Mouse (Mus musculus) hindbrain, embryonic 10.5 days (tissue): ENCODE measurements at regions not wholly inside any gene's neighbourhood (a gene's known extent, or its start where the extent isn't known, plus 50 kb on each side); places are given as distances from the start of the nearest gene placed in this dataset.

Experiments
- DNase-seq: peaks from one replicate; pipeline ENCODE4 v3.0.0-alpha.2; 2017; ENCODE audit warnings: low spot score
- H3K27ac ChIP-seq: fragments of 300-500 bp; sonication (generic); 2 replicates; pipeline ENCODE4 v1.5.1; 2016; ENCODE audit warnings: mild to moderate bottlenecking, moderate library complexity
- H3K27me3 ChIP-seq: fragments of 300-500 bp; sonication (generic); 2 replicates; pipeline ENCODE4 v1.6.1; 2016; ENCODE audit warnings: mild to moderate bottlenecking; ENCODE audit not compliant: poor library complexity, insufficient read depth, severe bottlenecking
- H3K36me3 ChIP-seq: fragments of 300-500 bp; sonication (generic); 2 replicates; pipeline ENCODE4 v1.6.1; 2016; ENCODE audit warnings: mild to moderate bottlenecking, moderate library complexity
- H3K4me1 ChIP-seq: fragments of 300-500 bp; sonication (generic); replicated peaks from 2 replicates; pipeline ENCODE4 v1.6.1; 2016; ENCODE audit warnings: mild to moderate bottlenecking
- H3K4me3 ChIP-seq: fragments of 300-500 bp; sonication (generic); 2 replicates; pipeline ENCODE4 v1.5.1; 2016; ENCODE audit warnings: mild to moderate bottlenecking, moderate library complexity
- H3K9me3 ChIP-seq: fragments of 300-500 bp; sonication (generic); 2 replicates; pipeline ENCODE4 v1.6.1; 2016; ENCODE audit warnings: mild to moderate bottlenecking, moderate library complexity
- WGBS: fragments of 180-500 bp; shearing (Covaris S2); methylation state at CpG from one replicate; pipeline ENCODE4 v1.1.7; 2016; 5-methylcytosine and 5-hydroxymethylcytosine counted together

DNA sequence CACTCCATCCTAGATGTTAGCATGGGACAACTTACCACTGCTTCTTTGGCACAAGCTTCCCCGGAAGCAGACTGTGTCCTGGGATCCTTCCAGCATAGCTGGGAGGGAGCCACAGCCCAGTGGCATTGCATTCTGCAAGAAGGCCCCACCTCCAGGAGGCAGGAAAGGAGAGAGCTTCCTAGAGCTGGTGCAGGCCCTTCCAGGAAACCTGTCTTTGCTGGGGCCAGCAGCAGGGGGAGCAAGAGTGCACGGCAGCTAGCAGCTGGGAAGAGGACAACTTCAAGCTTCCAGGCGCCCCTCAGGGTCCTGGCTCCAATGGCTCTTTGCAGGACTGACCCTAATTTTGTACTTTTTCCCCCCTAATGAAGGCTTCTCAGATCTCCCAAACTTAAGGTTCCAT lies 115.4 kb upstream of the Sorcs3 start:
- Histone ChIP-seq H3K4me3 (no peak overlapping the region), H3K9me3 (peaks cover 7% of the 10 kb centered on the region; the same call in 1 of the 2 replicates), H3K27ac (no peak overlapping the region), H3K27me3 (no peaks in the 10 kb centered on the region), H3K36me3 (no peaks in the 10 kb centered on the region), H3K4me1 (no peaks in the 10 kb centered on the region)
- WGBS, result 32% methylated on average over 3 of the region's 3 CpGs
- peak; percentile 43 for DNase-seq

DNA sequence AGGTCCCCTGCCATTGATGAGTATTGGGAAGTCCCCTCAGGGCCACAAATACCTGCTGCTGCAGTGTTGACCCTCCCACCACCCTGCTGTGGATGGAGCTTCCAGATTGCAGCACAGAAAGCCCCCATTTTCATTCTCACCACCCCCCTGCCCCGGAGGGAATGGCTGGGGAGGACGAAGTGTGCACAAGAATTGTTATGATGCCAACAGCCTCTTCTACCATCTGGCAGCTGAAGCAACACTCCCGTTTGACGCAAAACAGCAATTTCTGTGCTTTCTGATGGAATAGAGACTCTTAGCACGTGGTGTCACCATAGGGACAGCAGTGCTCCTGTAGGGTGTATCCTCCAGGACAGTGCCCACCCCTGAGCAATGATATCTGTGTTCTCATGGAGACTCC lies 108.5 kb upstream of the Sorcs3 start:
- Histone ChIP-seq H3K4me3 (no peak overlapping the region), H3K9me3 (0 out of 2 replicates have a peak, but pooled peaks cover 3% of the 10 kb centered on the region), H3K36me3 (no peaks in the 10 kb centered on the region), H3K27ac (no peak overlapping the region), H3K27me3 (no peaks in the 10 kb centered on the region), H3K4me1 (no peaks in the 10 kb centered on the region)
- WGBS, result 81% methylated on average over 5 of the region's 5 CpGs
- no peak for DNase-seq

DNA sequence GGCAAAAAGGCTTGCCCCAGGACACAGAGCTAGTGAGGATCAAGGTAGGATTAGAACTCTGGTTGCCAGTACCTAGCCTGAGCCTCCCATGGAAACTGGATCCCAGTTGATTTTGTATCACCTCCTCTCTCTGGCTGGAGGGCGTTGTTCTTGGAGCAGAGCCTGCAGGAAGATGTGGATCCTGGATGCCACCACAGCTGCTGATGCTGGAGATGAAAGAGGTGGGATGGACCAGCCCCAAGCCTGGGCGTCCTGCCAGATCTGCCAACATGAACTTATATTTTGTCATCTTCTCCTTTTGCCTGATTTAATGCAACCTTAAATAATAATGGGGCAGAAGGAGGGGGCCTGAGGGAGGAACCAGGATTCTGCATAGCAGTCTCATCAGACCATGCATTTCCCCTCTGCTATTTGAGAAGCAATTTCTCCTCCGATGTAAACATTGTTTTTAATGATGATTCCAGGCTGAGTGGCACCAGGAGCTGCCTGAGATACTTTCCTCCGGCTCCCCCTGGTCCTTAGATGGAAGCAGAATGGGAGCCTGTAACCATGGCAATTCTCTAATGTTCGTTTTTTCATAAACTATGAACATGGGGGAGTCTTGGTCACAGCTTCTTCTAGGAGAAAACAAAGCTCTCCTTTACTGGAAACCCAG lies 107.8 kb upstream of the Sorcs3 start:
- H3K9me3 ChIP-seq, result 0 out of 2 replicates have a peak, but pooled peaks cover 3% of the 10 kb centered on the region
- H3K4me1 ChIP-seq, result no peaks in the 10 kb centered on the region
- WGBS, result 77% methylated on average over 5 of the region's 5 CpGs
- no peak for DNase-seq
- no peaks in the 10 kb centered on the region for H3K36me3 ChIP-seq
- no peaks in the 10 kb centered on the region for H3K27me3 ChIP-seq
- H3K27ac ChIP-seq, result no peak overlapping the region
- no peak overlapping the region for H3K4me3 ChIP-seq

- Histone ChIP-seq H3K27ac (no peak overlapping the region), H3K36me3 (no peaks in the 10 kb centered on the region), H3K9me3 (no peaks in the 10 kb centered on the region), H3K4me3 (no peak overlapping the region), H3K27me3 (no peaks in the 10 kb centered on the region), H3K4me1 (no peaks in the 10 kb centered on the region)
- 91% methylated on average over 6 of the region's 6 CpGs for WGBS
- no peak for DNase-seq
These were observed 104.8 kb upstream of the Sorcs3 start for GRCm38 (mm10) chr19:48100991-48101390.

DNA sequence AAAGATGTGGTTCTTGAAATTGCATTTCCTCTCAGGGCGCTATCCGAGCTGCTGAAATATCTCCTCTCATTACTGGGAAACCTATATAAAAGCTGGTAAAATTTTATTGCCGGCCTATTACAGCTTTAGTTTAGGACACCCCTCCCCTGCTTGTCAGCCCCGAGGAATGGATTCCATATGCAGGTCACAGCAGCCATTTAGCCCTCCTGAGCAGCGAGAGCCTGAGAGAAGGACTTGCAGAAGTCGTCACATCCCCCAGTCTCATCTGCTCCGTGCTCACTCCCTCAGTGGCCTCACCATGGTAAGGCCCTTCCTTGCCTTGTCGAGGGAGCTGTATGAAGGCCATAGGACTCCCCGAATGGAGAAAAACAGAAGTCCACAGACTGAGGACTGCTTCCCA lies 90.7 kb upstream of the Sorcs3 start:
- no peak for DNase-seq
- no peak overlapping the region for H3K27ac ChIP-seq
- H3K4me1 ChIP-seq, result peaks cover 24% of the 10 kb centered on the region
- H3K27me3 ChIP-seq, result no peaks in the 10 kb centered on the region
- H3K36me3 ChIP-seq, result no peaks in the 10 kb centered on the region
- H3K4me3 ChIP-seq, result no peak overlapping the region
- 73% methylated on average over 9 of the region's 9 CpGs for WGBS
- H3K9me3 ChIP-seq, result no peaks in the 10 kb centered on the region

- DNase-seq, result no peak
- H3K9me3 ChIP-seq, result no peaks in the 10 kb centered on the region
- 60% methylated on average over 8 of the region's 8 CpGs for WGBS
These were observed 90.1 kb upstream of the Sorcs3 start for GRCm38 (mm10) chr19:48115728-48116127.

DNA sequence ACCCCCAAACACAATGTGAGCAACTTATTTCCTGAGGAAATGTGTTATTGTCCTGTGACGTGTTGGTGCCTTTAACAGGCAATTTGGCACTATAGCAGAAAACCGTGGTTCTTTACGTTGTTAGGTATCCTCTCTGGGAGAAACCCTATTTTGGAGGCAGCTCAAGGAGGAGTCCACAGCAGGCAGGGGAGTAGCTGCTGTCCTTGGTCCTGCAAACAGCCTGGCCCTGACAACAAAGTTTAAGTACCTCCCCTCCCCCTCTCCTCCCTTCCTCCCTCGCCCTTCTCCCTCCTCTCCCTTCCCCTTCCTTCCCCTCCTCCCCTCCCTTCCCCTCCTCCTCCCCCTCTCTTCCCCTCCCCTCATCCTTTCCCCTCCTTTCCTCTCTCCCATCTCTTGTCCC lies 89.1 kb upstream of the Sorcs3 start:
- peak; percentile 33 for DNase-seq
- Histone ChIP-seq H3K4me3 (no peak overlapping the region), H3K36me3 (no peaks in the 10 kb centered on the region), H3K27me3 (no peaks in the 10 kb centered on the region), H3K9me3 (no peaks in the 10 kb centered on the region), H3K4me1 (peaks cover 20% of the 10 kb centered on the region), H3K27ac (no peak overlapping the region)
- 13% methylated on average over 4 of the region's 4 CpGs for WGBS

More at GRCm38 (mm10) chr19:48115728-48116127, 90.1 kb upstream of the Sorcs3 start:
- Histone ChIP-seq H3K36me3 (no peaks in the 10 kb centered on the region), H3K4me3 (no peak overlapping the region), H3K4me1 (peaks cover 24% of the 10 kb centered on the region), H3K27me3 (no peaks in the 10 kb centered on the region), H3K27ac (no peak overlapping the region)

DNA sequence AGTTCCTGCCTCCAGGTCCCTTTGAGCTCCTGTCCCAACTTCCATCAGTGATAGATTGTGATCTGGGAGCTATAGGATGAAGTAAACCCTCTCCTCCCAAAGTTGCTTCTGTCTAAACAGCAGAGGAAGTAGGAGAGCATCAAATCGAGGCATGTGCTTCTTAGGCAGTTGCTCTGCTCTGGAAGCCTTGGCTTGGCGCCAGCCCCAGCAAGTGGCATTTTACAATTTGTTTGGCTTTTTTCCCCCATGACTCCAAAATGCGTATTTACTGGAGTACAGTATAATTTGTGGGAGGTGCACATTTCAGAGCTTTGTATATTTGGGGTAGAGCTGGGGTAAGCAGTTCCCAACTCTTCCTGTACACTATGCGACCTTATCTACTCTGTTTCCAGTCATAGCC lies 88.2 kb upstream of the Sorcs3 start:
- Histone ChIP-seq H3K27me3 (no peaks in the 10 kb centered on the region), H3K4me1 (peaks cover 20% of the 10 kb centered on the region), H3K9me3 (no peaks in the 10 kb centered on the region), H3K27ac (no peak overlapping the region), H3K36me3 (no peaks in the 10 kb centered on the region), H3K4me3 (no peak overlapping the region)
- WGBS, result 87% methylated on average over 4 of the region's 4 CpGs
- no peak for DNase-seq

- H3K36me3 ChIP-seq, result no peaks in the 10 kb centered on the region
- H3K27ac ChIP-seq, result no peak overlapping the region
- no peak for DNase-seq
- H3K4me3 ChIP-seq, result no peak overlapping the region
- H3K9me3 ChIP-seq, result no peaks in the 10 kb centered on the region
- H3K27me3 ChIP-seq, result no peaks in the 10 kb centered on the region
- H3K4me1 ChIP-seq, result no peaks in the 10 kb centered on the region
- 86% methylated on average over 11 of the region's 11 CpGs for WGBS
These were observed 83.5 kb upstream of the Sorcs3 start for GRCm38 (mm10) chr19:48122281-48122680.

DNA sequence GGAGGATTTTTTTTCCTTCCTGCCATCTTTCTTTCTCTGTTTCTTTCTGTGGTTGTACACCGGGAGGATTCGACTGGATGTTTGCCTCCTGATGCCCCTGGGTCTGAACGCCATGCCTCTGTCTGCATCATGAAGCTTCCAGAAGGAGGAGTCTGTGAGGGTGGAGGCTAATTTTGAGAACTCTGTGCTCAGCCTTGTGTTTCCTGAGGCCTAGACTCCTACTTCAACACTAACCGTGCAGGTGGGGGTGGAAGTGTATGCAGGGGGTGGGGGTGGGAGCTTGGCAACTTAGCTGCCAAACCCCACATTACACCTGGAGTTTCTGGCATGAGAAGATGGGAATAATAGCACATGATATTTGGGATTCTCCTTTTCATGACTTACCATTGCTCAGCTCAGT lies 82.0 kb upstream of the Sorcs3 start:
- DNase-seq, result no peak
- WGBS, result 94% methylated on average over 4 of the region's 4 CpGs
- Histone ChIP-seq H3K4me1 (0 out of 2 replicates have a peak, but pooled peaks cover 3% of the 10 kb centered on the region), H3K36me3 (no peaks in the 10 kb centered on the region), H3K27me3 (no peaks in the 10 kb centered on the region), H3K4me3 (no peak overlapping the region), H3K27ac (no peak overlapping the region), H3K9me3 (no peaks in the 10 kb centered on the region)

DNA sequence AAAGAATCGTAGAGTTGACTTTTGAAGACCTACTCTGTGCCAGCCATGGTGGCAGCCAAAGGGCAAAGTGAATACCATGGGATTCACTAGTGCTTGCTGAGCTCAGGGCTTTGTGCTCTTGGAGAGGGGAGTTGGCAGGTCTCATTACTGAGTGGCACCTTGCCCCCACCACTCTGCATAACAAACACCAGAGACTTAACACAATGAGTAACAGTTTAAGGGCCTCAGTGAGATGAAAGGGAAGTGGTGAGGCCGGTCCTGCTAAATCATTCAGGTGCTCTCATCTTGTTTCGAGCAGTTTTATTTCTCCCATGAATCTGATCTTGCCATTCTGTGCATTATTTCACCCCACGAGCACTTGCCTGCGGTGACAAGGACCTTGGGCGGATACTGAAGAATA lies 80.1 kb upstream of the Sorcs3 start:
- Histone ChIP-seq H3K9me3 (no peaks in the 10 kb centered on the region), H3K36me3 (no peaks in the 10 kb centered on the region), H3K4me1 (0 out of 2 replicates have a peak, but pooled peaks cover 3% of the 10 kb centered on the region), H3K4me3 (no peak overlapping the region), H3K27me3 (no peaks in the 10 kb centered on the region), H3K27ac (no peak overlapping the region)
- 85% methylated on average over 6 of the region's 6 CpGs for WGBS
- DNase-seq, result no peak

DNA sequence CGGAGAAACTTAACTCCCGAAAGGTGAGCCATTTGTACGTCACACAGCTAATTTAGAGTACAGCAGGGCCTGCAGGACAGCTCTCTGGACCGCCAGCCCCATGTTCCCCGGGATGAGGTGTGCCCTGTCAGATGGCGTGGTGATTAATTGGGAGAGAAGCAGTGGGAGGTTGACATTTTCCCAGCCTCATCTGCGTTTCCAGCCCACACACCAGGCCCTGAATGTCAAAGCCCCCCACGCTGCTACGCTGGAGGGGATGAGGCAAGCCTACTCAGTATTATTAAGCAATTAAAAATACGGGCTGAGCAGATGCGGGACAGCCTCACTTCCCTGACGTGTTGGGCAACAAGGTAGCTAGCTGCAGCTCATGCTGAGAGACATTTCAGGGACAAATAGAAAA lies 77.7 kb upstream of the Sorcs3 start:
- H3K9me3 ChIP-seq, result no peaks in the 10 kb centered on the region
- no peak overlapping the region for H3K27ac ChIP-seq
- no peaks in the 10 kb centered on the region for H3K36me3 ChIP-seq
- no peaks in the 10 kb centered on the region for H3K27me3 ChIP-seq
- H3K4me3 ChIP-seq, result no peak overlapping the region
- 0 out of 2 replicates have a peak, but pooled peaks cover 3% of the 10 kb centered on the region for H3K4me1 ChIP-seq
- WGBS, result 64% methylated on average over 12 of the region's 12 CpGs
- DNase-seq, result peak; percentile 6

GRCm38 (mm10) chr19:48136231-48136630 lies 69.6 kb upstream of the Sorcs3 start:
- no peak for DNase-seq
- Histone ChIP-seq H3K4me1 (no peaks in the 10 kb centered on the region), H3K27ac (no peak overlapping the region), H3K27me3 (no peaks in the 10 kb centered on the region), H3K9me3 (no peaks in the 10 kb centered on the region), H3K36me3 (no peaks in the 10 kb centered on the region), H3K4me3 (no peak overlapping the region)
- WGBS, result 90% methylated on average over 8 of the region's 8 CpGs

DNA sequence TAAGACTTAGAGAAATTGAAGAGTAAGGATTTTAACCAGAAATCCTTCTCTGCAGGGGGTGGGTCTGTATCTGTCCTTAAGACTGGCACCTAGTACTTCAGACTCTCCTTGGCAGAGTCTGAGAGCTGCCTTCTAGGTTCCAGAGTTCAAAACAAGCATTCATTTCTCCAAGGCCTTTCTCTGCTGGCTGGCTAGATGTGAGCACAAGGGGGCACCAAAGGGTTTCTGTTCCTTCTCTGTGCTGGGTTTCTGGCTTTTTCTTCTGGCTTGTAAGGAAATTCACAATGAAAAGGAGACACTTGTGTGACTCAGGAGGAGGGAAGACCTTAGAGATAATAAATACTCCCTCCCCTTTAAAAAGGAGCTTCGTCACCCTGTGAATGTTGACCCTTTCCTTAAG lies 61.7 kb upstream of the Sorcs3 start:
- Histone ChIP-seq H3K27me3 (no peaks in the 10 kb centered on the region), H3K27ac (no peak overlapping the region), H3K4me1 (no peaks in the 10 kb centered on the region), H3K4me3 (no peak overlapping the region), H3K36me3 (no peaks in the 10 kb centered on the region), H3K9me3 (no peaks in the 10 kb centered on the region)
- WGBS, result 33% methylated on average over 1 of the region's 1 CpGs
- DNase-seq, result peak; percentile 42
